Mouse (Mus musculus): ENCODE results near the gene Pde7b. TPM values are rescaled to one million over a fixed set of nuclear protein-coding genes. Genes with fewer than 3 reads are reported as not detected.

Pde7b gene
- polyA plus RNA-seq, 1 experiment = 1.6 TPM

DNA sequence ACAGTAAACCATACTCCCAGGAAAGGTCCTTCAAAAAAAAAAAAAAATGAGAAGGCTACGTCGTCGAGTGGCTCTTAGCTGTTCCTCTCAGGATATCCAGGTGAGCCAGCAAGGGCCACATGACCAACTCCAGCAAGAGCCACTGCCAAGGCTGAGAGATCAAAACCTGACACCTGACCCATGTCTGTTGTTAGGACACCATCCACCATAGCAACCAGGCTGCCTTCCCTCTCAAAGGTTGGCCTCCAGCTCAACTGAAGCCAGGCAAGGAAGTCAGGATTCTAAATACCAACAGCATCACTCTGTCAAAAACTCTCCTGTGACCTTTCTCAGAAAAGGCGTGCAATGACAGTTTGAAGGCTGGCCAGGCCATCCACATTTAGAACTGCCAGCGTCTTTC lies 211.4 kb downstream of the Pde7b start:
- no peak for TF ChIP-seq POLR2A (IDR thresholded peaks at IDR 0.05; ENCODE audit: control insufficient read depth, extremely low read depth, insufficient read depth, low read length, poor library complexity)
- TF ChIP-seq CTCF (IDR thresholded peaks at IDR 0.05; ENCODE audit: borderline replicate concordance, control insufficient read depth, extremely low read depth, insufficient read depth, low read length, poor library complexity) = no peak
- no peak overlapping the region for H3K27ac ChIP-seq (ENCODE audit: control insufficient read depth, insufficient read depth, low read length)
- H3K4me1 ChIP-seq (replicated peaks; ENCODE audit: control insufficient read depth, insufficient read depth, low read length) = peaks cover 5% of the 10 kb centered on the region; the same call in 1 of the 2 replicates
- H3K4me3 ChIP-seq (ENCODE audit: control insufficient read depth, insufficient read depth, low read length) = no peak overlapping the region
- DNase-seq = no peak
- WGBS = 90% methylated on average over 5 of the region's 5 CpGs
- H3K27me3 ChIP-seq (ENCODE audit: control insufficient read depth, insufficient read depth, low read length) = no peaks in the 10 kb centered on the region
- no peaks in the 10 kb centered on the region for H3K36me3 ChIP-seq (ENCODE audit: control insufficient read depth, insufficient read depth, low read length)

DNA sequence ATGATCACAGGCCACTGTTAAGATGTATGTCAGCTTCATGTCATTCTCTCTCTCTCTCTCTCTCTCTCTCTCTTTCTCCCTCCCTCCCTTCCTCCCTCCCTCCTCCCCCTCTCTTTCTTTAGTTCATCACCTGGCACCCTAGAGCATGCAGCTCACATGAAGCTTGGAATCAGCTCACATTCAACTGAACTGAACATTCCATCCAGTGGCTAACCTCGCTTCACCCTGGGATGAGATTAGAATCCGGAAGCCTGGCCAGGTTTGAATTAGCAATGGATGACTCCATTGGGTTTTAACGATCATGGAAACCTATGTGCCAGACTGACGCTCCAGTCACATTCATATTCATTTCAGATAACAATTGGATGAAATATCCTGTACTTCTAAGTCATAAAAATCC lies 215.1 kb downstream of the Pde7b start:
- 96% methylated on average over 4 of the region's 4 CpGs for WGBS
- no peak overlapping the region for H3K4me3 ChIP-seq (ENCODE audit: control insufficient read depth, insufficient read depth, low read length)
- TF ChIP-seq POLR2A (IDR thresholded peaks at IDR 0.05; ENCODE audit: control insufficient read depth, extremely low read depth, insufficient read depth, low read length, poor library complexity) (no peak), CTCF (IDR thresholded peaks at IDR 0.05; ENCODE audit: borderline replicate concordance, control insufficient read depth, extremely low read depth, insufficient read depth, low read length, poor library complexity) (no peak)
- no peak overlapping the region for H3K27ac ChIP-seq (ENCODE audit: control insufficient read depth, insufficient read depth, low read length)
- no peaks in the 10 kb centered on the region for H3K4me1 ChIP-seq (replicated peaks; ENCODE audit: control insufficient read depth, insufficient read depth, low read length)
- no peaks in the 10 kb centered on the region for H3K27me3 ChIP-seq (ENCODE audit: control insufficient read depth, insufficient read depth, low read length)
- H3K36me3 ChIP-seq (ENCODE audit: control insufficient read depth, insufficient read depth, low read length) = no peaks in the 10 kb centered on the region
- DNase-seq = no peak

DNA sequence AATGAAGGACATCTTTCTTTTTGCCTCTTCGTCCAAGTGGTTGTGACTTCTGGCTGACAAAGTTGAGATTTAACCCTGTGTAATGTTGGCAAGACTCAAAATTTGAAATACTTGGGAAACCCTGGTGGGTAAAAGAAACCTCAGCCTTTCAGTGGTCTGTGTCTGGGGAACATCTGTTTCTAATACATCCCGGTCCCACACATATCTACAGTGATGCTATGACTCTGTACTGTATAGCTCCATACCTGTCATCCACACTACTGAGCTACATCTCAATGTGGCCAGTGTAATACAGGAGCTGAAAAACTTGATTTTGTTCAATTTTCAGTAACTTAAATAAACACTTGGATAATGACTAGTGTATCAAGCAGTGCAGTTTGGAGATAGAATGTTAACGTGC lies 216.4 kb downstream of the Pde7b start:
- no peak overlapping the region for H3K4me3 ChIP-seq (ENCODE audit: control insufficient read depth, insufficient read depth, low read length)
- no peaks in the 10 kb centered on the region for H3K4me1 ChIP-seq (replicated peaks; ENCODE audit: control insufficient read depth, insufficient read depth, low read length)
- TF ChIP-seq POLR2A (IDR thresholded peaks at IDR 0.05; ENCODE audit: control insufficient read depth, extremely low read depth, insufficient read depth, low read length, poor library complexity) = no peak
- H3K36me3 ChIP-seq (ENCODE audit: control insufficient read depth, insufficient read depth, low read length) = no peaks in the 10 kb centered on the region
- H3K27me3 ChIP-seq (ENCODE audit: control insufficient read depth, insufficient read depth, low read length) = no peaks in the 10 kb centered on the region
- 94% methylated on average over 3 of the region's 3 CpGs for WGBS
- no peak overlapping the region for H3K27ac ChIP-seq (ENCODE audit: control insufficient read depth, insufficient read depth, low read length)
- DNase-seq = no peak

DNA sequence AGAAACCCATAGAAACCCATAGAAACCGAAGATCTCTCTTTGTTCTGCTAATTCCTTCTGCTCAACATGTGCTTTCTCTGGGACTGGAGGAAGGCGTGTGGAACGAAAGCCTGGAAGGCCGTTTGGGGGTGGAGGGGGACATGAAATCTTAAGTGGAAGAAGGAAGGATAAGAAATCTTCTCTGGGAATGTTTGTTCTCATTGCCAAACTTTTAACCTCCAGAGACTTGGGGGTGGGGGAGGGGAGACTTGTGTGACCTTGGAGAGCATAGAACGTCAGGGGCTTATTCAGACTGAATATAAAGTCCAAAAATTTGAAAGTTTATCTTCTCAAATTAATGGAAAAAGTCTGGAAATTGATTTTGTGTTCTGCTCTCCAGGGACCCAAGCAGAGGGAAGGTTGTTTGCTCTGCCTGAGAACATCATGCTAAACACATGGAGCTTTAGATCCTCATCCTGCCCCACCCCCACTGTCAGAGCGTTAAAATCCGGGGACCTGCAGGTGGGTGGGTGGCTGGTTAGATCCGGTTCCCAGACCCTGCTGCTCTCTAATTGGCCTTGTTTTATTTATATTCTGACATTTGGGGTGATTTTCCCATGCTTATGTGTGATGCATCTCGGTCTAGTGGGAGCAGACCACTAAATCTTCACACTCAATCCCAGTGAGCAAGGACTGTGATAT lies 217.0 kb downstream of the Pde7b start:
- Histone ChIP-seq H3K27me3 (ENCODE audit: control insufficient read depth, insufficient read depth, low read length) (no peaks in the 10 kb centered on the region), H3K27ac (ENCODE audit: control insufficient read depth, insufficient read depth, low read length) (no peak overlapping the region), H3K4me3 (ENCODE audit: control insufficient read depth, insufficient read depth, low read length) (no peak overlapping the region), H3K36me3 (ENCODE audit: control insufficient read depth, insufficient read depth, low read length) (no peaks in the 10 kb centered on the region), H3K4me1 (replicated peaks; ENCODE audit: control insufficient read depth, insufficient read depth, low read length) (no peaks in the 10 kb centered on the region)
- WGBS = 94% methylated on average over 9 of the region's 9 CpGs
- DNase-seq = no peak
- TF ChIP-seq CTCF (IDR thresholded peaks at IDR 0.05; ENCODE audit: borderline replicate concordance, control insufficient read depth, extremely low read depth, insufficient read depth, low read length, poor library complexity) (no peak), POLR2A (IDR thresholded peaks at IDR 0.05; ENCODE audit: control insufficient read depth, extremely low read depth, insufficient read depth, low read length, poor library complexity) (no peak)

DNA sequence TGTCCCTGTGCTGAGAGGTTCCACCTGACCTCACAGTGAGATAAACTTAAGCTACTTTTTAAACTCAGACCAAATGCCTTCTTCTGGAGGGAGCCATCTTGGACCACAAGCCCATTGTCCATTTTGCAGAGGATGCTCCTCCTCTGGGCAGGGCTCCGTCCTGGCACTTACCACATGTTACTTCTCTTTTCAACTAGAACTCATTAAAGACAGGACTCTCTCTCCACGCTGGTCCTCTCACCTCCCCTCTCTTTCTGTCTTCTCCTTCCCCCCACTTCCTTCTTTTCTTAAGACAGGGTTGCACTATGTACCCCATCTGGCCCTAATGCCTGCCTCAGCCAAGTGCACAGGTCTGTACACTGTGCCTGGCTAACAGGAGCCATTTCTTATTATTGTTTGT lies 217.8 kb downstream of the Pde7b start:
- Histone ChIP-seq H3K27me3 (ENCODE audit: control insufficient read depth, insufficient read depth, low read length) (no peaks in the 10 kb centered on the region), H3K4me1 (replicated peaks; ENCODE audit: control insufficient read depth, insufficient read depth, low read length) (no peaks in the 10 kb centered on the region), H3K4me3 (ENCODE audit: control insufficient read depth, insufficient read depth, low read length) (no peak overlapping the region), H3K27ac (ENCODE audit: control insufficient read depth, insufficient read depth, low read length) (no peak overlapping the region), H3K36me3 (ENCODE audit: control insufficient read depth, insufficient read depth, low read length) (no peaks in the 10 kb centered on the region)
- TF ChIP-seq POLR2A (IDR thresholded peaks at IDR 0.05; ENCODE audit: control insufficient read depth, extremely low read depth, insufficient read depth, low read length, poor library complexity) (no peak), CTCF (IDR thresholded peaks at IDR 0.05; ENCODE audit: borderline replicate concordance, control insufficient read depth, extremely low read depth, insufficient read depth, low read length, poor library complexity) (no peak)
- 44% methylated on average over 2 of the region's 2 CpGs for WGBS
- no peak for DNase-seq

DNA sequence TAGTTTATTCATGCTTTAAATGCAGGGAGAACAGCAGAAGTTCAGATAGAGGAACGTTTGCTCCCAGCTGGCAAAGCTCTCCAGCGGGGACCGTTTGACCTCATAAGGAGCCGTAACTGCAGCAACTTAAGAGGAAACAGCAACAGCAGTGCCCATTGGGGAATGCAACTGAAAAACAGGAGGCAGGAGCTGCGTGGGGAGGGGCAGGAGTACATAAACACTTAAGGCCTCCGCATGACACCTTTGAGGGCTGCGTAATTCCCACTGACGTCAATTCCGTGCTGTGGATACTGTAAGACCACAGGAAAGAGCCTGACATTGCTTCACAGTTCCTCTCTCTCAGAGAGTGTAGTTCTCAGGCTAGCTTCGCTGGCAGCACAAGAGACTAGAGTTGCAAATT lies 219.4 kb downstream of the Pde7b start:
- TF ChIP-seq CTCF (IDR thresholded peaks at IDR 0.05; ENCODE audit: borderline replicate concordance, control insufficient read depth, extremely low read depth, insufficient read depth, low read length, poor library complexity) = no peak
- no peak for TF ChIP-seq POLR2A (IDR thresholded peaks at IDR 0.05; ENCODE audit: control insufficient read depth, extremely low read depth, insufficient read depth, low read length, poor library complexity)
- H3K27ac ChIP-seq (ENCODE audit: control insufficient read depth, insufficient read depth, low read length) = no peak overlapping the region

DNA sequence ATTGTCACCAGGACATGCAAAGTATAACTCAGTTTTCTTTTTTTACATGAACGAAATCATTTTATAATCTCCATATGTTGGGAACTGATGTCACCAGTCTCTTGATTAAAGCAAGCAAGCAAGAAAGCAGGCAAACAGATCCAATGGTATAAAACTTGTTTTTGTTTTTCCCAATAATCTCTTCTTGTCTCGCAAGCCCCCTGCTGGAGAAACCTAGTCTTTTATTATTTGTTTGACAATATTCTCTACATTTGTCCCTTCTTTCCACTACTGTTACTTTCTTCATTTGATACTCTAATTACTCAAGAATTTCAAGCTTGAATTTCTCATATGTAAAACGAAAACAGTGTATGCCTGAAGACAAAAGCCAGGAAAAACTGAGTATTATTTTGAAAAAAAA lies 220.1 kb downstream of the Pde7b start:
- no peak overlapping the region for H3K27ac ChIP-seq (ENCODE audit: control insufficient read depth, insufficient read depth, low read length)
- H3K36me3 ChIP-seq (ENCODE audit: control insufficient read depth, insufficient read depth, low read length) = no peaks in the 10 kb centered on the region
- 78% methylated on average over 3 of the region's 3 CpGs for WGBS
- TF ChIP-seq CTCF (IDR thresholded peaks at IDR 0.05; ENCODE audit: borderline replicate concordance, control insufficient read depth, extremely low read depth, insufficient read depth, low read length, poor library complexity) (no peak), POLR2A (IDR thresholded peaks at IDR 0.05; ENCODE audit: control insufficient read depth, extremely low read depth, insufficient read depth, low read length, poor library complexity) (no peak)
- no peak overlapping the region for H3K4me3 ChIP-seq (ENCODE audit: control insufficient read depth, insufficient read depth, low read length)
- DNase-seq = no peak
- no peaks in the 10 kb centered on the region for H3K4me1 ChIP-seq (replicated peaks; ENCODE audit: control insufficient read depth, insufficient read depth, low read length)
- H3K27me3 ChIP-seq (ENCODE audit: control insufficient read depth, insufficient read depth, low read length) = no peaks in the 10 kb centered on the region

More for the DNA sequence above, 219.4 kb downstream of the Pde7b start:
- Histone ChIP-seq H3K4me3 (ENCODE audit: control insufficient read depth, insufficient read depth, low read length) (no peak overlapping the region), H3K36me3 (ENCODE audit: control insufficient read depth, insufficient read depth, low read length) (no peaks in the 10 kb centered on the region), H3K27me3 (ENCODE audit: control insufficient read depth, insufficient read depth, low read length) (no peaks in the 10 kb centered on the region), H3K4me1 (replicated peaks; ENCODE audit: control insufficient read depth, insufficient read depth, low read length) (no peaks in the 10 kb centered on the region)
- WGBS = 94% methylated on average over 10 of the region's 10 CpGs
- no peak for DNase-seq

Data from thymus, adult 2 months (tissue).